Mouse (Mus musculus) heart, embryonic 16.5 days (tissue): ENCODE measurements around the gene Sirt6. TPM values are rescaled to one million over a fixed set of nuclear protein-coding genes. Genes with fewer than 3 reads are reported as not detected.

Experiments used
- ATAC-seq: fragments of 200-750 bp; cut with Nextera tagmentation; replicated peaks from 2 replicates; pipeline ENCODE4 v1.8.0; 2017; ENCODE audit warnings: moderate number of reproducible peaks; ENCODE audit not compliant: insufficient read depth, low FRiP score; ENCODE audit errors: extremely low read depth
- H3K27ac ChIP-seq: fragments of 300-500 bp; sonication (generic); 2 replicates; pipeline ENCODE4 v1.5.1; 2014; ENCODE audit warnings: mild to moderate bottlenecking, low read length, control low read depth, moderate library complexity
- H3K27me3 ChIP-seq: fragments of 300-500 bp; sonication (generic); 2 replicates; pipeline ENCODE4 v1.6.1; 2014; ENCODE audit warnings: low read length, mixed read lengths; ENCODE audit not compliant: control insufficient read depth, insufficient read depth
- H3K36me3 ChIP-seq: fragments of 300-500 bp; sonication (generic); 2 replicates; pipeline ENCODE4 v1.6.1; 2014; ENCODE audit not compliant: control insufficient read depth, insufficient read depth
- H3K4me1 ChIP-seq: fragments of 300-500 bp; sonication (generic); 2 replicates; pipeline ENCODE4 v1.6.1; 2014; ENCODE audit warnings: low read length, mixed read lengths; ENCODE audit not compliant: control insufficient read depth, insufficient read depth
- H3K4me2 ChIP-seq: fragments of 300-500 bp; sonication (generic); 2 replicates; pipeline ENCODE4 v1.6.1; 2014; ENCODE audit warnings: low read depth, mild to moderate bottlenecking, control low read depth, low read length
- H3K4me3 ChIP-seq: fragments of 300-500 bp; sonication (generic); 2 replicates; pipeline ENCODE4 v1.5.1; 2014; ENCODE audit warnings: mild to moderate bottlenecking, control low read depth, low read length
- H3K9ac ChIP-seq: fragments of 300-500 bp; sonication (generic); 2 replicates; pipeline ENCODE4 v1.6.1; 2014; ENCODE audit warnings: low read length, control low read depth
- H3K9me3 ChIP-seq: fragments of 300-500 bp; sonication (generic); replicated peaks from 2 replicates; pipeline ENCODE4 v1.6.1; 2016; ENCODE audit warnings: low read length; ENCODE audit not compliant: control insufficient read depth
- WGBS: fragments of 180-500 bp; shearing (Covaris S2); extraction: QIAGEN DNeasy Blood & Tissue Kit; methylation state at CpG from one replicate; pipeline ENCODE4 v1.1.7; 2014; 5-methylcytosine and 5-hydroxymethylcytosine counted together
- polyA plus RNA-seq: library from polyadenylated mRNA; unstranded; fragments of >200 nt; fragmentation: Nextera tagmentation; extraction: Ambion mirVana; gene quantifications from 2 replicates; pipeline ENCODE4 v1.2.1, GENCODE M21; 2015

Sirt6 gene
- polyA plus RNA-seq, 1 experiment from 2014 or later, result 22.9 TPM

DNA sequence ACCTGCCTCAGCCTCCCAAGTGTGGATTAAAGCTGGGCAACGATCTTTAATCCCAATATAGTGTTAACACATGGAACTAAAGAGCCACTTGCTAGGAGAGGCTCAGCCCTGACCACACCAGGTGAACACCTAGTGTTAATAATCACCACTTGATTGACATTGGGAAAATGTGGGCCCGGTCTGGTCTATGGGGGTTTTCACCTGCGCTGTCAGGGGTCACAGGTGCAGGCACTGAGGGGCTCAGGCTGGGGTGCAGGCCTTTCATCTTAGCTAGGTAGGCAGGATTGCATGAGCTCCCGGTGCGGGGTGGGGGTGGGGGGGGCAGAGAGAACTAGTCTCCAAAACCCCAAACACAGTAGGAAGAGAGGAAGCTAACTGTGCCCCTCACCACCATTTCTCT lies 28.0 kb downstream of the Sirt6 start:
- no peak overlapping the region for H3K27ac ChIP-seq
- peaks cover 56% of the 10 kb centered on the region for H3K4me1 ChIP-seq
- no peak overlapping the region for H3K9ac ChIP-seq
- 0 out of 2 replicates have a peak, but pooled peaks cover 4% of the 10 kb centered on the region for H3K27me3 ChIP-seq
- 75% methylated on average over 5 of the region's 5 CpGs for WGBS
- no peak overlapping the region for H3K4me3 ChIP-seq
- no peaks in the 10 kb centered on the region for H3K9me3 ChIP-seq
- H3K4me2 ChIP-seq, result no peak overlapping the region
- ATAC-seq, result no peak
- no peaks in the 10 kb centered on the region for H3K36me3 ChIP-seq

DNA sequence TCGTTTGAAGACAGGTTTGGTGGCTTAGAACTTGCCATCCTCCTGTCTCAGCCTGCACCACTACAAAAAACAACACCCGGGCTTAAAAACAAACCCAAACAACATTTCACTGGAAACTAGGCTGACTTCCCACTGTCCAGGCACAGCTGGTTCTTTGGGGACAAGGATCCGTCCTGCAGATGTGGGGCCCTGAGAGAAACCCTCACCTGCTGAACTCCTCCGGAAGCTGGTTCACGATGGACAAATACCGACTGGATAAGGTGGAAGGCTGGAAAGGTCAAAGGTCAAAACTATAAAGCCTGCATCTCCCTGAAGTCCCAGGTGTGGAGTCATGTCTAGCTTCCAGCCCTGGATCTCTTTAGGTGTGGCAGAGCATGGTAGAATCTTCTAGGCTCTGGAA lies 28.7 kb downstream of the Sirt6 start:
- peaks cover 56% of the 10 kb centered on the region for H3K4me1 ChIP-seq
- H3K4me3 ChIP-seq, result no peak overlapping the region
- H3K36me3 ChIP-seq, result no peaks in the 10 kb centered on the region
- H3K4me2 ChIP-seq, result no peak overlapping the region
- ATAC-seq, result no peak
- H3K9me3 ChIP-seq, result no peaks in the 10 kb centered on the region
- H3K9ac ChIP-seq, result no peak overlapping the region
- 0 out of 2 replicates have a peak, but pooled peaks cover 4% of the 10 kb centered on the region for H3K27me3 ChIP-seq
- H3K27ac ChIP-seq, result no peak overlapping the region
- 55% methylated on average over 6 of the region's 6 CpGs for WGBS

DNA sequence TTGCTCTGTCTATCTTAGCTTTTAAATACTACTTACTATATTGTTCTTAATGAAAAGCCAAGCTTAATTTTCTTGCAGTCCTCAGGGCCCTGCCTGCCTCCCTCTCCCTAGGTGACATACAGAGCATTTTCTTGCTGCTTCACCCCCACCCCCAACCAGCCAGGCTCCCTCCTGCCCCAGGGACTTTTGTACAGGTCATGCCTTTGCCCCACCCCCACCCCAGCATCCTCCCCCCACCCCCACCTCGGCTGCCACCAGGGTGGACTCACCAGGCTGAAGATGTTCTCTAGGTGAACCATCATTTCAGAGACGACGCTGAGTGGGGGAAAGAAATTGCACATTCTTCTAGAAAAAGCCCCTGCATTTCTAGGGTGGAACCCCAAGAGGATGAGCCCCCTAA lies 29.3 kb downstream of the Sirt6 start:
- 0 out of 2 replicates have a peak, but pooled peaks cover 4% of the 10 kb centered on the region for H3K27me3 ChIP-seq
- no peak for ATAC-seq

DNA sequence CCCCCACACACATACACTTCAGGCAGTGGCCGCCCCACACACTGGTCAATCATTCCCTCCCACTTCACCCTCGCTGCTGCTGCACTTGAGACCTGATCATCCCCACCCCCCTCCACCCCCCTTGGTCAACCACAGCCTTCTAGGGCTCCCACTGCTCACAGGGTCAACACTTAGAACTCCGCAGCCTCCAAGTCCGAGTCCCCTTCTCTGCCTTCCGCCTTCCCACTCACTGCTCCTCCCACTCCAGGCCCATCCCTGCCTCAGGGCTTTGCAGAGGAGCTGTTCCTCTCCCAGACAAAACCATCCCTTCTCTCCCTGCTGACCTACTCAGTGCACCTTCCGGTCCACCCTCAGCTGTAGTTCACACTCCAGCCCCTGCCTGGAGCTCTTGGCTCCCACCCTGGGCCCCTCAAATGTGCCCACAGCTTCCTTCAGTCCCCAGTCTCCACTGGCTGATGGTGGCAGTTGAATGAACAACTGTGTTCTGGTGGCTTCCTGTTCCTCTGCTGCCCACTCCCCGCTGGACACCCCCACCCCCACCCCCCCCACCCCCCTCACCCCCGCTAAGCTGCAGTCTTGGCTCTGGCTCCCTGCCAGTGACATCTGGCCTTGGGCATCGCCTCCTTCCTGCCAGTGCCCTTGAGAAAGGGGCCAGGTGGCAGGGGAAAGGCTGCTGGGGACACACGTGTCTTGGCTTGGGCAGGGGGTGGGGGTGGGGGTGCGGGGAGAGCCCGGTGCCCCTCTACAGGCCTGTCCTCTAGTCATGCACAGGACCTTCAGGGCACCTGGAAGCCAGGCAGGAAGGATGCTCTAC lies 30.3 kb downstream of the Sirt6 start:
- Histone ChIP-seq H3K36me3 (no peaks in the 10 kb centered on the region), H3K4me1 (peaks cover 48% of the 10 kb centered on the region), H3K27me3 (0 out of 2 replicates have a peak, but pooled peaks cover 4% of the 10 kb centered on the region), H3K4me3 (peak overlapping the region; percentile 39), H3K9ac (peak overlapping the region; percentile 56), H3K9me3 (no peaks in the 10 kb centered on the region), H3K27ac (peak overlapping the region; percentile 80), H3K4me2 (peak overlapping the region; percentile 65)
- peak; percentile 25 for ATAC-seq
- 3% methylated on average over 11 of the region's 12 CpGs for WGBS

More for the DNA sequence above, 29.3 kb downstream of the Sirt6 start:
- H3K27ac ChIP-seq, result no peak overlapping the region
- H3K4me3 ChIP-seq, result no peak overlapping the region
- peaks cover 56% of the 10 kb centered on the region for H3K4me1 ChIP-seq
- H3K9me3 ChIP-seq, result no peaks in the 10 kb centered on the region
- 50% methylated on average over 3 of the region's 3 CpGs for WGBS
- H3K9ac ChIP-seq, result no peak overlapping the region
- H3K4me2 ChIP-seq, result no peak overlapping the region
- H3K36me3 ChIP-seq, result no peaks in the 10 kb centered on the region

DNA sequence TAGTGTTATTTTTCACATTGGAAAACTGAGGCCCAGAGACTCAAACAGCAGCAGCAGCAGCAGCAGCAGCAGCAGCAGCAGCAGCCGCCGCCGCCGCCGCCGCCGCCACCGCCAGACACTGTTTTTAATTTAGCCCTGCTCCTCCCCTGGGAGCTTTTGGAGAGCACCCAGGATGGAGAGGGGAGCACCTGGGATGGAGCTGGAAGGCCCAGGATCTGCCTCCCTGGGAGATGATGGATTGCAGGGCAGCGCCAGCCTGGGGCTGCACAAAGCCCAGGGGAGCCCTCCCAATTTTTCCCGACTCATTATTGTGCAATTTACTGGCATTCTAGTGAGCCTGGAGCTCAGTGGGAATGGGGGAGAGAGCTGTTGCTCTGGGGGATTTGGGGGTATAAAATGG lies 31.0 kb downstream of the Sirt6 start:
- H3K9me3 ChIP-seq, result no peaks in the 10 kb centered on the region
- peaks cover 45% of the 10 kb centered on the region for H3K4me1 ChIP-seq
- no peaks in the 10 kb centered on the region for H3K36me3 ChIP-seq
- peak overlapping the region; percentile 80 for H3K27ac ChIP-seq
- peak overlapping the region; percentile 39 for H3K4me3 ChIP-seq
- H3K4me2 ChIP-seq, result peak overlapping the region; percentile 65
- no peak for ATAC-seq
- 7% methylated on average over 10 of the region's 10 CpGs for WGBS
- 0 out of 2 replicates have a peak, but pooled peaks cover 4% of the 10 kb centered on the region for H3K27me3 ChIP-seq
- peak overlapping the region; percentile 56 for H3K9ac ChIP-seq

DNA sequence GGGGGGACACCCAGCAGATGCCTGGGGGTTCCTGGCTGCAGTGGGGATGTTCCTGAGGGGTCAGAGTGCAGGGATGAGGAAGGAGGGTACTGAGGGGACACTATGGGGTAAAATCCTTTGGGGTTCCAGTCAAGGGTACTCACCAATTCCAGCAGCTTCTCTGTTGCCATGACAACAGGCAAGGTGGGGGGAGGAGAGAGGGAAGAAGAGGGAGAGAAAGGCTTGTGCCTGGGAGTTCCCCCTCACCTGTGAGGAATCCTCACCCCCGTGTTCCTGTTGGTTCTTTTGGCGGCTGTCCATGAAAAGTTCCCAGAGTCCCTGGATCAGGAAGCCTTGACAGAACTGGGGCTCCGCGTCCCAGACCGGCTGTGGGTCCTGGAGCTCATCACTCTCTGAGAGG lies 32.0 kb downstream of the Sirt6 start:
- Histone ChIP-seq H3K4me2 (no peak overlapping the region), H3K9ac (no peak overlapping the region), H3K4me3 (no peak overlapping the region), H3K9me3 (no peaks in the 10 kb centered on the region), H3K4me1 (peaks cover 37% of the 10 kb centered on the region), H3K36me3 (no peaks in the 10 kb centered on the region), H3K27ac (no peak overlapping the region), H3K27me3 (0 out of 2 replicates have a peak, but pooled peaks cover 4% of the 10 kb centered on the region)
- no peak for ATAC-seq
- 42% methylated on average over 5 of the region's 5 CpGs for WGBS

DNA sequence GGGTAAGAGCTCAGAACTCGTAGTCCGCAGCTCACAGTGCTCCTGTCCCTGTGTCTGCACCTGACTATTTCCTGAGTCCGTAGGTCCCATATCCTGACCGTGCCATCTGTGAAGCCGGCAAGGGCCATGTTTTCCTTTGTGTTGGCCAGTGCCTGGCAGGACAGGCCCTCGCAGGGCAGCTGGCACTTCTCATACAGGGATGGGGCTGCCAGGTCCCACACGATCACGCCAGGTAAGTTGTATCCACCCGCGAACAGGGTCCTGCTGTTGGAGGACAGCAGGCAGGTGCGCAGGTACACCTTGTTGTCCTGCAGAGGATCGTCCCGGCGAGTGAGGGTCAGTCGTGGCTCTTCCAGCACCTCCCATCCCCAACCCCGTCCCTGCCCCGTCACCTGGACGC lies 33.7 kb downstream of the Sirt6 start:
- 69% methylated on average over 18 of the region's 18 CpGs for WGBS
- H3K4me1 ChIP-seq, result peaks cover 28% of the 10 kb centered on the region
- no peak for ATAC-seq

DNA sequence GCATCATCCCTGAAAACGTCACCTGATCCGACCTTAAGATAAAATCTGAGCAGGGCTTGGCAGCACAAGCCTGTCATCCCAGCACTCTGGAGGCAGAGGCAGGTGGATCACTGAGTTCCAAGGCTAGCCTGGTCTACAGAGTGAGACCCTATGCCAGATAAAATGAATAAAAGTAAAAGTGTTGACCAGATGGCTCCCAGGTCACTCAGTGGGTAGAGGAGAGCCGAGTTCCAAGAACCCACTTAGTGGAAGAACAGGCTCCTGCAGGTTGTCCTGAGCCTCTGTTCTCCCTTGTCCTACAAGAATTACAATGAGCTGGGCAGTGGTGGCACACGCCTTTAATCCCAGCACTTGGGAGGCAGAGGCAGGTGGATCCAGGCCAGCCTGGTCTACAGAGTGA lies 34.4 kb downstream of the Sirt6 start:
- H3K4me3 ChIP-seq, result no peak overlapping the region
- no peak overlapping the region for H3K4me2 ChIP-seq
- no peak overlapping the region for H3K27ac ChIP-seq
- 0 out of 2 replicates have a peak, but pooled peaks cover 4% of the 10 kb centered on the region for H3K27me3 ChIP-seq
- H3K36me3 ChIP-seq, result no peaks in the 10 kb centered on the region
- no peak for ATAC-seq
- no peak overlapping the region for H3K9ac ChIP-seq
- WGBS, result 55% methylated on average over 4 of the region's 4 CpGs
- peaks cover 28% of the 10 kb centered on the region for H3K4me1 ChIP-seq
- H3K9me3 ChIP-seq, result no peaks in the 10 kb centered on the region

More for the DNA sequence above, 33.7 kb downstream of the Sirt6 start:
- Histone ChIP-seq H3K4me3 (no peak overlapping the region), H3K36me3 (no peaks in the 10 kb centered on the region), H3K9ac (no peak overlapping the region), H3K9me3 (no peaks in the 10 kb centered on the region), H3K4me2 (no peak overlapping the region), H3K27ac (no peak overlapping the region), H3K27me3 (0 out of 2 replicates have a peak, but pooled peaks cover 4% of the 10 kb centered on the region)

DNA sequence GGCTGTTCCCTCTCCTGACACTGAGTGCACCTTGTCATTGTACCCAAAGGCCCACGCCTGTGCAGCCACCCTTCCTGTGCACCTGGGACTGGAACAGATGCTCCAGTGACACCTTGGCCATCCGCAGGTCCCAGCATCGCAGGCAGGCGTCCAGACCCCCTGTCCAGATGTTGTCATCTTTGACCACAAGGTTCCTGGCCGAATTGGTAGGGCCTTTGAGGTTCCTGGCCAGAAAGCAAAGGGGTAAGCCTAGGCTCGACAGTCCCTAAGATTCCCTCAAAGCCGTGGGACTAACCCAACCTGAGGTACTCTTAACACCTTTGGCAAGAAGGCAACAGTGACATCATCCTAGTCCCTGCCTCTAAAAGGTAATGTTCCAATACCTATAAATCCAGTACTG lies 35.0 kb downstream of the Sirt6 start:
- H3K9me3 ChIP-seq, result no peaks in the 10 kb centered on the region
- no peak overlapping the region for H3K27ac ChIP-seq
- 78% methylated on average over 7 of the region's 7 CpGs for WGBS
- peaks cover 22% of the 10 kb centered on the region for H3K4me1 ChIP-seq
- H3K4me2 ChIP-seq, result no peak overlapping the region
- no peak for ATAC-seq
- 0 out of 2 replicates have a peak, but pooled peaks cover 4% of the 10 kb centered on the region for H3K27me3 ChIP-seq
- H3K36me3 ChIP-seq, result peaks cover 4% of the 10 kb centered on the region; the same call in 1 of the 2 replicates
- no peak overlapping the region for H3K4me3 ChIP-seq
- no peak overlapping the region for H3K9ac ChIP-seq
